In genomic region chr4:132274156-132274862, GRCm38 (mm10) we compare ENCODE assay signal across 8 mouse cellular contexts. TPM values are rescaled to one million over a fixed set of nuclear protein-coding genes. Genes with fewer than 3 reads are reported as not detected.
A peak's percentile ranks its signal among the peaks of the same experiment; 100 is the strongest.
DNase-seq lines count a peak whose midpoint lies in the region; ATAC-seq and TF ChIP-seq lines count a peak whose summit lies in the region.

Gene Taf12, plus strand, starts transcription at chr4:132274375.

- ATAC-seq in embryonic facial prominence, embryonic 15.5 days (ENCODE audit: insufficient number of reproducible peaks, low FRiP score, low TSS enrichment, low read depth): peak; percentile 90
- peak; percentile 92 for ATAC-seq in kidney, embryonic 15.5 days (replicated peaks; ENCODE audit: low FRiP score)
- peak; percentile 74 for ATAC-seq in monocyte, adult 5-6 weeks (replicated peaks; ENCODE audit: insufficient number of reproducible peaks, low FRiP score, low TSS enrichment, poor library complexity, severe bottlenecking)

- H3K9me3 ChIP-seq in embryonic facial prominence, embryonic 15.5 days (replicated peaks): no peaks in the 10 kb centered on the region
- H3K9me3 ChIP-seq in heart, embryonic 10.5 days: no peaks in the 10 kb centered on the region
- H3K9me3 ChIP-seq in kidney, embryonic 15.5 days (replicated peaks): no peaks in the 10 kb centered on the region

- H3K4me1 ChIP-seq in bone marrow, adult 2 months (ENCODE audit: control insufficient read depth, insufficient read depth, low read length): no peaks in the 10 kb centered on the region; the same call in 1 of the 2 replicates
- H3K4me1 ChIP-seq in embryonic facial prominence, embryonic 15.5 days: peaks cover 18% of the 10 kb centered on the region
- peaks cover 16% of the 10 kb centered on the region; the same call in 1 of the 2 replicates for H3K4me1 ChIP-seq in heart, embryonic 10.5 days
- H3K4me1 ChIP-seq in kidney, embryonic 15.5 days: peaks cover 22% of the 10 kb centered on the region

- peak within 1 kb of the TSS; percentile 98 for H3K4me3 ChIP-seq in bone marrow, adult 2 months (replicated peaks; ENCODE audit: control insufficient read depth, low read depth, low read length)
- H3K4me3 ChIP-seq in embryonic facial prominence, embryonic 15.5 days (replicated peaks): peak within 1 kb of the TSS; percentile 64
- peak within 1 kb of the TSS; percentile 87 for H3K4me3 ChIP-seq in heart, embryonic 10.5 days
- peak within 1 kb of the TSS; percentile 68 for H3K4me3 ChIP-seq in kidney, embryonic 15.5 days (replicated peaks)

- DNase-seq in 416B (ENCODE audit: low read depth) (peak; percentile 95), liver (peak; percentile 95)
- peak; percentile 97 for DNase-seq in heart, embryonic 10.5 days (ENCODE audit: low spot score)
- peak; percentile 91 to 96 for DNase-seq in spleen, postnatal 4 days (ENCODE audit: low spot score in 2 of 2)

- no peaks in the 10 kb centered on the region for H3K27me3 ChIP-seq in embryonic facial prominence, embryonic 15.5 days
- no peaks in the 10 kb centered on the region for H3K27me3 ChIP-seq in heart, embryonic 10.5 days (ENCODE audit: insufficient read depth, poor library complexity, severe bottlenecking)
- H3K27me3 ChIP-seq in kidney, embryonic 15.5 days: no peaks in the 10 kb centered on the region

- peak; percentile 1; the same call in 1 of the 2 replicates for TF ChIP-seq CTCF in bone marrow, adult 2 months (IDR thresholded peaks at IDR 0.05; ENCODE audit: control insufficient read depth, insufficient read depth, low read length)

- H3K36me3 ChIP-seq in embryonic facial prominence, embryonic 15.5 days: no peaks in the 10 kb centered on the region
- H3K36me3 ChIP-seq in heart, embryonic 10.5 days: no peaks in the 10 kb centered on the region
- peaks cover 5% of the 10 kb centered on the region; the same call in 1 of the 2 replicates for H3K36me3 ChIP-seq in kidney, embryonic 15.5 days

- H3K9ac ChIP-seq in embryonic facial prominence, embryonic 15.5 days: peak within 1 kb of the TSS; percentile 73
- H3K9ac ChIP-seq in kidney, embryonic 15.5 days: peak within 1 kb of the TSS; percentile 79

- peak; percentile 100 for TF ChIP-seq POLR2A in bone marrow, adult 2 months (IDR thresholded peaks at IDR 0.05; ENCODE audit: borderline replicate concordance, control insufficient read depth, low read depth, low read length)

- peak within 1 kb of the TSS; percentile 85 for H3K4me2 ChIP-seq in embryonic facial prominence, embryonic 15.5 days (replicated peaks)
- H3K4me2 ChIP-seq in kidney, embryonic 15.5 days: peak within 1 kb of the TSS; percentile 80

- peak within 1 kb of the TSS; percentile 96 for H3K27ac ChIP-seq in bone marrow, adult 2 months (ENCODE audit: control insufficient read depth, insufficient read depth, low read depth, low read length, poor library complexity)
- H3K27ac ChIP-seq in embryonic facial prominence, embryonic 15.5 days (replicated peaks): peak within 1 kb of the TSS; percentile 93
- H3K27ac ChIP-seq in heart, embryonic 10.5 days: peak within 1 kb of the TSS; percentile 94
- H3K27ac ChIP-seq in kidney, embryonic 15.5 days: peak within 1 kb of the TSS; percentile 95

- WGBS in bone marrow, adult 2 months: under 1% methylated on average over 48 of the region's 48 CpGs
- under 1% methylated on average over 48 of the region's 48 CpGs for WGBS in embryonic facial prominence, embryonic 15.5 days
- under 1% methylated on average over 48 of the region's 48 CpGs for WGBS in heart, embryonic 10.5 days
- WGBS in kidney, embryonic 15.5 days: under 1% methylated on average over 48 of the region's 48 CpGs

RNA-seq across cellular contexts. Expression of gene Taf12, which starts in this region (rescaled TPM):
- polyA plus RNA-seq in bone marrow, adult 2 months (2011; ENCODE audit: insufficient read depth, insufficient read length, low replicate concordance, missing spikeins): 17.0 and 20.5 TPM in 2 replicates
- polyA plus RNA-seq in embryonic facial prominence, embryonic 15.5 days (2015; fragmentation: Nextera tagmentation; extraction: Ambion mirVana): 44.4 and 48.8 TPM in 2 replicates
- polyA plus RNA-seq in heart, embryonic 10.5 days (2016; fragmentation: Nextera tagmentation; extraction: Ambion mirVana): 42.4 and 52.5 TPM in 2 replicates
- 47.7 and 48.3 TPM in 2 replicates for polyA plus RNA-seq in kidney, embryonic 15.5 days (2015; fragmentation: Nextera tagmentation; extraction: Ambion mirVana)
- 16.0 to 41.7 TPM (median 37.0 TPM) in 3 replicates for total RNA-seq in monocyte, adult 5-6 weeks (2017)

Comparison
In these comparisons a context has a peak if more than half of its experiments do, and no peak if none do; other contexts are left out.
1. Peak in every context shown above with its lines: DNase-seq, ATAC-seq, H3K4me3 ChIP-seq and H3K27ac ChIP-seq.